In the genomic region with DNA sequence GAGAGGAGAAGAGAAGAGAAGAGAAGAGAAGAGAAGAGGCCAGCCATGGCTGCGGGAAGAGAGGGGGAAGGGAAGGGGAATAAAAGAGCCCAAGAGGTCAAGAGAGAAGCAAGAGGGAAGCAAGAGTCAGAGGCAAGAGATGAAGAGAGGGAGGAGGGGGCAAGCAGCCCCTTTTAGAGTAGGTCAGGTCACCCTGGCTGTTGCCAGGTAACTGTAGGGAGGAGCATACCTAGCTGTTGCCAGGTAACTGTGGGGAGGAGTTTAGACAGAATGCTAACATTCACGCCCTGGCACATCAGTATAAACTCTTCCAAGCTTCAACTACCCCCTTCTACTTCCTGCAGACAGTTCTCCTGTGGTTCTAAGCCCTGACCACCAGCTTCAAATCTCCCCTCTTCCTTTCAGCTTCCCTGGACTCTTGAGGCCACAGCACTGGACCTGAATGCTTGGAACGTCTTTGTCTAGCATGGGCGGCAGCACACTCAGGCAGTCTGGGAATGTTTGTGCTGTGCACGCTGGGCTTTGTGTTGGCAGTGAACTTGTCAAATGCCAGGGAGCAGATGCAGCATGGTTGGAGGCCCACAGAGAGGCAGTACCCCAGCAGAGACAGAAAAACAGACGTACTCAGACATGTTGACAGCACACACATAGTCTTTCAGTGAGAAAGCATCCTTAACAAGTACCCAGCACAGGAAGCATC, we compare ENCODE assay signal across 14 mouse cellular contexts. TPM values are rescaled to one million over a fixed set of nuclear protein-coding genes. Genes with fewer than 3 reads are reported as not detected.
DNase-seq lines count a peak whose midpoint lies in the region; ATAC-seq and TF ChIP-seq lines count a peak whose summit lies in the region.
"Had no signal": no experiment of that assay in that cellular context is flagged by ENCODE, and none has a peak within 500 bp of the region (broad histone marks: within the 10 kb centered on the region; RNA-seq: fewer than 3 reads in every experiment).

No protein-coding gene starts in this region.

- H3K4me2 ChIP-seq in forebrain, postnatal 0 days (ENCODE audit: low read depth) = no peak overlapping the region
- no peak overlapping the region for H3K4me2 ChIP-seq in forebrain, embryonic 16.5 days (ENCODE audit: low read length)
- no peak overlapping the region for H3K4me2 ChIP-seq in midbrain, embryonic 11.5 days
- no peak overlapping the region for H3K4me2 ChIP-seq in midbrain, embryonic 13.5 days (replicated peaks)
- H3K4me2 ChIP-seq in hindbrain, embryonic 13.5 days = no peak overlapping the region
- H3K4me2 ChIP-seq in stomach, postnatal 0 days (replicated peaks; ENCODE audit: low read depth) = no peak overlapping the region
- H3K4me2 ChIP-seq: limb, embryonic 13.5 days had no signal

- no peak overlapping the region for H3K9ac ChIP-seq in forebrain, postnatal 0 days
- H3K9ac ChIP-seq in forebrain, embryonic 16.5 days (replicated peaks; ENCODE audit: low read depth, low read length) = no peak overlapping the region
- no peak overlapping the region for H3K9ac ChIP-seq in midbrain, embryonic 11.5 days (ENCODE audit: low read length)
- H3K9ac ChIP-seq in midbrain, embryonic 13.5 days (replicated peaks) = no peak overlapping the region
- no peak overlapping the region for H3K9ac ChIP-seq in hindbrain, embryonic 13.5 days
- no peak overlapping the region for H3K9ac ChIP-seq in stomach, postnatal 0 days (ENCODE audit: low read length)
- H3K9ac ChIP-seq: limb, embryonic 13.5 days had no signal

- H3K27me3 ChIP-seq in forebrain, postnatal 0 days (ENCODE audit: insufficient read depth, low read length) = no peaks in the 10 kb centered on the region
- no peaks in the 10 kb centered on the region for H3K27me3 ChIP-seq in forebrain, embryonic 16.5 days (replicated peaks; ENCODE audit: control insufficient read depth, insufficient read depth, low read length)
- peaks cover 25% of the 10 kb centered on the region for H3K27me3 ChIP-seq in midbrain, embryonic 11.5 days (ENCODE audit: control insufficient read depth, insufficient read depth, low read length)
- H3K27me3 ChIP-seq in midbrain, embryonic 13.5 days = peaks cover 44% of the 10 kb centered on the region
- H3K27me3 ChIP-seq in hindbrain, embryonic 13.5 days = peaks cover 5% of the 10 kb centered on the region; the same call in 1 of the 2 replicates
- H3K27me3 ChIP-seq in stomach, postnatal 0 days (ENCODE audit: control insufficient read depth, insufficient read depth, low read length) = no peaks in the 10 kb centered on the region
- H3K27me3 ChIP-seq: limb, embryonic 13.5 days had no signal

- ATAC-seq in forebrain, postnatal 0 days = peak; percentile 68; the same call in 1 of the 2 replicates
- ATAC-seq in forebrain, embryonic 16.5 days = no peak
- ATAC-seq in midbrain, embryonic 11.5 days (ENCODE audit: low FRiP score) = no peak
- no peak for ATAC-seq in midbrain, embryonic 13.5 days
- 0 out of 2 replicates have a peak, but pooled peaks have one; percentile 44 for ATAC-seq in hindbrain, embryonic 13.5 days (ENCODE audit: low FRiP score)
- 0 out of 2 replicates have a peak, but pooled peaks have one; percentile 18 for ATAC-seq in stomach, postnatal 0 days (ENCODE audit: low FRiP score, low TSS enrichment)

- no peak overlapping the region for H3K4me3 ChIP-seq in forebrain, postnatal 0 days (ENCODE audit: low read depth, low read length)
- no peak overlapping the region for H3K4me3 ChIP-seq in forebrain, embryonic 16.5 days (replicated peaks; ENCODE audit: low read length)
- H3K4me3 ChIP-seq in midbrain, embryonic 11.5 days (ENCODE audit: low read depth, low read length) = no peak overlapping the region
- H3K4me3 ChIP-seq in midbrain, embryonic 13.5 days (replicated peaks) = no peak overlapping the region
- no peak overlapping the region for H3K4me3 ChIP-seq in hindbrain, embryonic 13.5 days
- no peak overlapping the region for H3K4me3 ChIP-seq in stomach, postnatal 0 days (ENCODE audit: low read depth, low read length)
- H3K4me3 ChIP-seq: limb, embryonic 13.5 days; myocyte had no signal

- TF ChIP-seq CTCF in forebrain, postnatal 0 days (IDR thresholded peaks at IDR 0.05; ENCODE audit: low read depth) = no peak
- no peak for TF ChIP-seq CTCF in stomach, postnatal 0 days (IDR thresholded peaks at IDR 0.05; ENCODE audit: low read depth)

- no peak overlapping the region for H3K27ac ChIP-seq in forebrain, postnatal 0 days (ENCODE audit: low read depth, low read length)
- no peak overlapping the region for H3K27ac ChIP-seq in forebrain, embryonic 16.5 days (ENCODE audit: low read length)
- no peak overlapping the region for H3K27ac ChIP-seq in midbrain, embryonic 11.5 days (ENCODE audit: low read depth, low read length)
- no peak overlapping the region for H3K27ac ChIP-seq in midbrain, embryonic 13.5 days
- H3K27ac ChIP-seq in hindbrain, embryonic 13.5 days = peak overlapping the region; percentile 3; the same call in 1 of the 2 replicates
- no peak overlapping the region for H3K27ac ChIP-seq in stomach, postnatal 0 days (replicated peaks)
- H3K27ac ChIP-seq: limb, embryonic 13.5 days had no signal

- 28% methylated on average over 6 of the region's 6 CpGs for WGBS in forebrain, postnatal 0 days
- WGBS in forebrain, embryonic 16.5 days = 27% methylated on average over 6 of the region's 6 CpGs
- WGBS in midbrain, embryonic 11.5 days = 19% methylated on average over 6 of the region's 6 CpGs
- WGBS in midbrain, embryonic 13.5 days = 24% methylated on average over 6 of the region's 6 CpGs
- 19% methylated on average over 6 of the region's 6 CpGs for WGBS in hindbrain, embryonic 13.5 days
- WGBS in stomach, postnatal 0 days = 35% methylated on average over 6 of the region's 6 CpGs

- no peaks in the 10 kb centered on the region for H3K9me3 ChIP-seq in forebrain, postnatal 0 days (ENCODE audit: low read length)
- no peaks in the 10 kb centered on the region for H3K9me3 ChIP-seq in forebrain, embryonic 16.5 days (ENCODE audit: control insufficient read depth, low read length)
- no peaks in the 10 kb centered on the region for H3K9me3 ChIP-seq in midbrain, embryonic 11.5 days (ENCODE audit: control insufficient read depth, low read length)
- no peaks in the 10 kb centered on the region for H3K9me3 ChIP-seq in midbrain, embryonic 13.5 days
- H3K9me3 ChIP-seq in hindbrain, embryonic 13.5 days = no peaks in the 10 kb centered on the region
- H3K9me3 ChIP-seq in stomach, postnatal 0 days (ENCODE audit: control insufficient read depth, low read length) = no peaks in the 10 kb centered on the region
- H3K9me3 ChIP-seq: limb, embryonic 13.5 days had no signal

- H3K36me3 ChIP-seq in forebrain, postnatal 0 days (ENCODE audit: insufficient read depth) = no peaks in the 10 kb centered on the region
- H3K36me3 ChIP-seq in forebrain, embryonic 16.5 days (ENCODE audit: control insufficient read depth, insufficient read depth) = no peaks in the 10 kb centered on the region
- H3K36me3 ChIP-seq in midbrain, embryonic 11.5 days (ENCODE audit: control insufficient read depth, insufficient read depth, low read length) = no peaks in the 10 kb centered on the region
- H3K36me3 ChIP-seq in midbrain, embryonic 13.5 days = no peaks in the 10 kb centered on the region
- H3K36me3 ChIP-seq in hindbrain, embryonic 13.5 days = no peaks in the 10 kb centered on the region
- H3K36me3 ChIP-seq in stomach, postnatal 0 days (ENCODE audit: control insufficient read depth, insufficient read depth, low read length) = no peaks in the 10 kb centered on the region
- H3K36me3 ChIP-seq: limb, embryonic 13.5 days had no signal

- TF ChIP-seq EP300 in stomach, postnatal 0 days (optimal IDR thresholded peaks at IDR 0.05) = no peak

- 0 out of 2 replicates have a peak, but pooled peaks cover 5% of the 10 kb centered on the region for H3K4me1 ChIP-seq in forebrain, postnatal 0 days (ENCODE audit: insufficient read depth)
- peaks cover 5% of the 10 kb centered on the region; the same call in 1 of the 2 replicates for H3K4me1 ChIP-seq in forebrain, embryonic 16.5 days (replicated peaks; ENCODE audit: control insufficient read depth, insufficient read depth, low read length)
- peaks cover 8% of the 10 kb centered on the region for H3K4me1 ChIP-seq in midbrain, embryonic 11.5 days (ENCODE audit: control insufficient read depth, insufficient read depth, low read length)
- peaks cover 14% of the 10 kb centered on the region for H3K4me1 ChIP-seq in midbrain, embryonic 13.5 days (replicated peaks)
- peaks cover 36% of the 10 kb centered on the region for H3K4me1 ChIP-seq in hindbrain, embryonic 13.5 days (replicated peaks)
- H3K4me1 ChIP-seq in stomach, postnatal 0 days (replicated peaks; ENCODE audit: control insufficient read depth, insufficient read depth) = no peaks in the 10 kb centered on the region

- no peak for DNase-seq in forebrain, postnatal 0 days
- peak; percentile 90 for DNase-seq in midbrain, embryonic 11.5 days (ENCODE audit: low spot score, missing footprints)
- DNase-seq in stomach, postnatal 0 days (ENCODE audit: low spot score) = no peak
- DNase-seq in right cerebral cortex, postnatal 14 days = no peak
- no peak for DNase-seq in frontal cortex, postnatal 36 days (ENCODE audit: low spot score in 2 of 2)
- DNase-seq: cerebellum, postnatal 14 days; gastrocnemius, postnatal 10 days; kidney, adult 8-10 months; thymus, postnatal 14 days had no signal

RNA-seq across cellular contexts. Expression of gene Angptl1, which starts 51.0 kb away (rescaled TPM):
- total RNA-seq in forebrain, postnatal 0 days (2014; rRNA removed) = 0.08 and 0.95 TPM in 2 replicates
- polyA plus RNA-seq in forebrain, postnatal 0 days (2015; fragmentation: Nextera tagmentation; extraction: Ambion mirVana) = 0.38 and 0.58 TPM in 2 replicates
- polyA plus RNA-seq in forebrain, embryonic 16.5 days (2015; fragmentation: Nextera tagmentation; extraction: Ambion mirVana) = 0.87 and 1.5 TPM in 2 replicates
- 1.4 and 1.6 TPM in 2 replicates for polyA plus RNA-seq in midbrain, embryonic 11.5 days (2014; fragmentation: Nextera tagmentation; extraction: Ambion mirVana)
- 0.57 and 0.86 TPM in 2 replicates for polyA plus RNA-seq in midbrain, embryonic 13.5 days (2015; fragmentation: Nextera tagmentation; extraction: Ambion mirVana)
- 3.0 and 4.4 TPM in 2 replicates for polyA plus RNA-seq in hindbrain, embryonic 13.5 days (2015; fragmentation: Nextera tagmentation; extraction: Ambion mirVana)
- polyA plus RNA-seq in stomach, postnatal 0 days (2015; fragmentation: Nextera tagmentation; extraction: Ambion mirVana) = 7.6 and 8.0 TPM in 2 replicates

Comparison
In these comparisons a context has a peak if more than half of its experiments do, and no peak if none do; other contexts are left out.
1. ATAC-seq: peak in forebrain, postnatal 0 days (single experiment), hindbrain, embryonic 13.5 days (single experiment) and stomach, postnatal 0 days (single experiment); none in forebrain, embryonic 16.5 days (single experiment), midbrain, embryonic 11.5 days (single experiment) and midbrain, embryonic 13.5 days (single experiment).